Mouse (Mus musculus): ENCODE measurements around the gene Rpap1. TPM values are rescaled to one million over a fixed set of nuclear protein-coding genes. Genes with fewer than 3 reads are reported as not detected.
A peak's percentile ranks its signal among the peaks of the same experiment; 100 is the strongest.

The Rpap1 gene
- 17.5 and 20.0 TPM in 2 replicates for polyA plus RNA-seq (2014; fragmentation: Nextera tagmentation; extraction: Ambion mirVana)

DNA sequence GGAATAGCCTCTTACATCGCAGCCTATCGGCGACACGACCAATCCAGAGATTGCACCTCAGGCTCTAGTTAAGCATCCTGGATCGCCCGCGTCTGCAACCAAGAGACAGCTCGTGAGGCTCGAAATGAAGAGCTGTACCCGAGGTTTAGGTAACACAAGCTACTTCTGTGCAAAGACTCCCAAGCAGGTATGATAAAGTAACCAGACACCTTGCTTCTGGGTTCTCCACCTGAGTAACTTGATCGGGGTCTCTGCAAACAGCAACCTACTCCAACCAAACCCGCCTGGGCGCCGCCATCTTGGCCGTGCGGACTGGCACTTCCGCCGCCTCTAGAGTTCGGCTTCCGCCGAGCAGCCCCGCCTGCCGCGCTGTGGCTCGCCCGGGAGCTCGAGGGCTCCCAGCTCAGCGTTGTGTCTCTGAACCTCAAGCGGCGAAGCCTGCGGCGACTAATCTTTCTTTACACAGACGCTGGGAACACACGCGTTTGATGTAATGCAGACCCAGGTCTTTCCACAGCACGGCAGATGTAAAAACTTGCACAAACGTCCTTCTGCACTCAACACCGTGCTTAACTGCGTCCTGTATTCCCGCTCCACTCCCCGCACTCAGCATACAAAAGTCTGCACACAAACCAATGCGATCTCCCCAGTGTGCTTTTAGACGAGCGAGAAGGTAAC lies at the start of gene Rpap1:
Gene Rpap1 (minus strand): TSS at position 332 of the 678 bp plus-strand sequence.
- no peaks in the 10 kb centered on the region for H3K27me3 ChIP-seq (ENCODE audit: control insufficient read depth, insufficient read depth, low read length)
- H3K4me2 ChIP-seq (ENCODE audit: low read depth, low read length), result peak within 1 kb of the TSS; percentile 59
- peak; percentile 93 for DNase-seq (ENCODE audit: low spot score)
- ATAC-seq (replicated peaks; ENCODE audit: insufficient number of reproducible peaks, low FRiP score, low TSS enrichment, low read depth), result peak; percentile 92
- H3K9ac ChIP-seq (replicated peaks; ENCODE audit: low read length), result peak within 1 kb of the TSS; percentile 62
- no peaks in the 10 kb centered on the region for H3K4me1 ChIP-seq (ENCODE audit: control insufficient read depth, insufficient read depth, low read length)
- H3K9me3 ChIP-seq (replicated peaks; ENCODE audit: control insufficient read depth, low read length), result no peaks in the 10 kb centered on the region
- under 1% methylated on average over 44 of the region's 44 CpGs for WGBS
- peak within 1 kb of the TSS; percentile 51 for H3K4me3 ChIP-seq (ENCODE audit: low read depth, low read length)
- no peaks in the 10 kb centered on the region; the same call in 1 of the 2 replicates for H3K36me3 ChIP-seq (replicated peaks; ENCODE audit: control insufficient read depth, insufficient read depth, low read depth, low read length)
- H3K27ac ChIP-seq (replicated peaks; ENCODE audit: low read depth, low read length), result peak within 1 kb of the TSS; percentile 77; the same call in 1 of the 2 replicates

DNA sequence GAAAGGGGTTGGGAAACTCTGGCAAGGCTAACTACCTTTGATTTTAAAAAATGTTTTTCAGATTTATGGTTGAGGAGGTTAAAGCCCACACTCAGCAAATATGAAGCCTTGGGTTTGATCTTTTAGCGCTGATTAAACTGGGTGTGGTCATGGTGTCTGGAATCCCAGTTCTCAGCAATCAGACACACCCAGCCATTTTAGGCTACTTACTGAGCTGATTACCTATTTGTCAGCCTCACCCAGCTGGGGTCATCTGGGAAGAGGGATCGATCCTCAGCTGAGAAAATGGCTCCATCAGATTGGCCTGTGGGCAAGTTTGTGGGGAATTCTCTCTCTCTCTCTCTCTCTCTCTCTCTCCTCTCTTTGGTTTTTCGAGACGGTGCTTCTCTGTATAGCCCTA lies 46.9 kb upstream of the Rpap1 start:
- DNase-seq (ENCODE audit: low spot score) (no peak), ATAC-seq (replicated peaks; ENCODE audit: insufficient number of reproducible peaks, low FRiP score, low TSS enrichment, low read depth) (no peak)
- Histone ChIP-seq H3K36me3 (replicated peaks; ENCODE audit: control insufficient read depth, insufficient read depth, low read depth, low read length) (no peaks in the 10 kb centered on the region), H3K4me3 (ENCODE audit: low read depth, low read length) (no peak overlapping the region), H3K4me1 (ENCODE audit: control insufficient read depth, insufficient read depth, low read length) (no peaks in the 10 kb centered on the region), H3K27me3 (ENCODE audit: control insufficient read depth, insufficient read depth, low read length) (no peaks in the 10 kb centered on the region), H3K9ac (replicated peaks; ENCODE audit: low read length) (no peak overlapping the region), H3K9me3 (replicated peaks; ENCODE audit: control insufficient read depth, low read length) (no peaks in the 10 kb centered on the region), H3K4me2 (ENCODE audit: low read depth, low read length) (no peak overlapping the region), H3K27ac (replicated peaks; ENCODE audit: low read depth, low read length) (no peak overlapping the region)
- 87% methylated on average over 4 of the region's 4 CpGs for WGBS

DNA sequence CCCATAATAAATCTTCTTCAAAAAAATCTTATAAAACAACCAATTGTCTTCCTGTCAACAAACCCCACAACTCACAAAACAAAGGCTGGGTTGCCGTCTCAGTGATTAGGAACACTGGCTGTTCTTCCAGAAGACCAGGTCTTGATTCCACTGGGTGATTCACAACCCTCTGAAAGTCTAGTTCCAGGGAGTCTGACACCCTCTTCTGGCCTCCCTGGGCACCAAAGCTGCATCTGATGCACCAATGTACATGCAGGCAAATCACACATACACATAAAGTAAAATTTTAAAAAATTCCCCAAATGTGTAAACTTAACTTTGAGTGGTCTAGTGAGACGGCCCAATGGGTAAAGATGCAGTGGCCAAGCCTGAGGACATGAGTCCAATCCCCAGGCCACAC lies 43.2 kb upstream of the Rpap1 start:
- no peak overlapping the region for H3K9ac ChIP-seq (replicated peaks; ENCODE audit: low read length)
- DNase-seq (ENCODE audit: low spot score), result no peak
- ATAC-seq (replicated peaks; ENCODE audit: insufficient number of reproducible peaks, low FRiP score, low TSS enrichment, low read depth), result no peak
- no peak overlapping the region for H3K4me2 ChIP-seq (ENCODE audit: low read depth, low read length)
- H3K36me3 ChIP-seq (replicated peaks; ENCODE audit: control insufficient read depth, insufficient read depth, low read depth, low read length), result no peaks in the 10 kb centered on the region
- H3K9me3 ChIP-seq (replicated peaks; ENCODE audit: control insufficient read depth, low read length), result no peaks in the 10 kb centered on the region
- no peaks in the 10 kb centered on the region for H3K27me3 ChIP-seq (ENCODE audit: control insufficient read depth, insufficient read depth, low read length)
- WGBS, result 86% methylated on average over 2 of the region's 2 CpGs
- no peak overlapping the region for H3K4me3 ChIP-seq (ENCODE audit: low read depth, low read length)
- no peaks in the 10 kb centered on the region for H3K4me1 ChIP-seq (ENCODE audit: control insufficient read depth, insufficient read depth, low read length)
- no peak overlapping the region for H3K27ac ChIP-seq (replicated peaks; ENCODE audit: low read depth, low read length)

DNA sequence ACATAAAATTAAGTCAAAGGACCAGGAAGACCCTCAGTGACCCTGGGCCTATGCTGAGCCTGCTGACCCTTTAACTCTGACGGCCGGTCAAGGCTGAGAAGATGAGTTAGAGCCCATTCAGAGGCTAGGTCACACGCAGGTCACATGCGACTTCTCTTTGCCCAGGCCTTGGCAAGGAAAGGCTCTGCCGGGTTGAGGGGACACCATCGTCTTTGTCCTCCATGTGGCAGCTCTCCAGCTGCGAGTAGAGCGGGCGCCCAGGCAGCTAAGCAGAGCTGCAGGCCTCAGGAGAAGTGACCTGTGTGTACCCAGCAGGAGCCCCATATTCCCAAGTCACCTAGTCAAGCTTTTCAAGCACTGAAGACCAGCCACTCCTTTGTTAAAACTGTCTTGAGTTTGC lies 33.8 kb upstream of the Rpap1 start:
- no peak overlapping the region for H3K4me2 ChIP-seq (ENCODE audit: low read depth, low read length)
- no peak overlapping the region for H3K4me3 ChIP-seq (ENCODE audit: low read depth, low read length)
- no peaks in the 10 kb centered on the region for H3K27me3 ChIP-seq (ENCODE audit: control insufficient read depth, insufficient read depth, low read length)
- no peak overlapping the region for H3K9ac ChIP-seq (replicated peaks; ENCODE audit: low read length)
- no peaks in the 10 kb centered on the region for H3K36me3 ChIP-seq (replicated peaks; ENCODE audit: control insufficient read depth, insufficient read depth, low read depth, low read length)
- WGBS, result 86% methylated on average over 9 of the region's 9 CpGs
- H3K9me3 ChIP-seq (replicated peaks; ENCODE audit: control insufficient read depth, low read length), result no peaks in the 10 kb centered on the region
- no peak overlapping the region for H3K27ac ChIP-seq (replicated peaks; ENCODE audit: low read depth, low read length)
- ATAC-seq (replicated peaks; ENCODE audit: insufficient number of reproducible peaks, low FRiP score, low TSS enrichment, low read depth) (no peak), DNase-seq (ENCODE audit: low spot score) (no peak)
- H3K4me1 ChIP-seq (ENCODE audit: control insufficient read depth, insufficient read depth, low read length), result no peaks in the 10 kb centered on the region

DNA sequence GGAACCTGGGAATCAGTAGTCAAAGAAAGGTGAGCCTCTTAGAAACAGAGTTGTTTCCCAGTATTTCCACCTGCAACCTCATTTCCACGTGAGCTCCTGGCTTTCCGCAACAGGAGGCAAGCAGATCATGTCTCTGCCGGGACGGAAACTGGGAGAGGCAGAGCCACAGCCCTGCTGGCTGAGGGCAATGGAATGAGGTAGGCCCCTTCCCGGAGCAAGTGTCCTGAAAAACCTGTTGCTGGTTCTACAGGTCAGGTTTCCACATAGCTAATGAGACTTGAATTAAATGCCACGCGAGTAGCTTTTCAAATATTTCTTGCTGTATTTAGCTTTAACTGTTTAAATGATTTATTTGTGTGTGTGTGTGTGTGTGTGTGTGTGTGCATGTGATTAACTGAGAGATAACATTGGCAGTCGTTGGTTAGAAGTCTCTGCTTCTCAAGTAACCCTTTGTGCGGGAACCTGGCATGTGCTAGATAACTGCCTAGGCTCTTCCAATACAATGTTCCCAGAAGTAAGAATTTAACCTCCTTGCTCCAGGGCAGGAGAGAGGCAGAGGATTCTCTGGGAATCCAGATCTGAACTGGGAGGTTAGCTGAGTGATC lies 31.4 kb upstream of the Rpap1 start:
- no peak overlapping the region for H3K9ac ChIP-seq (replicated peaks; ENCODE audit: low read length)
- H3K4me2 ChIP-seq (ENCODE audit: low read depth, low read length), result no peak overlapping the region
- 55% methylated on average over 9 of the region's 9 CpGs for WGBS
- H3K36me3 ChIP-seq (replicated peaks; ENCODE audit: control insufficient read depth, insufficient read depth, low read depth, low read length), result no peaks in the 10 kb centered on the region
- H3K4me3 ChIP-seq (ENCODE audit: low read depth, low read length), result no peak overlapping the region
- ATAC-seq (replicated peaks; ENCODE audit: insufficient number of reproducible peaks, low FRiP score, low TSS enrichment, low read depth) (no peak), DNase-seq (ENCODE audit: low spot score) (no peak)
- no peaks in the 10 kb centered on the region for H3K9me3 ChIP-seq (replicated peaks; ENCODE audit: control insufficient read depth, low read length)
- H3K4me1 ChIP-seq (ENCODE audit: control insufficient read depth, insufficient read depth, low read length), result no peaks in the 10 kb centered on the region
- no peak overlapping the region for H3K27ac ChIP-seq (replicated peaks; ENCODE audit: low read depth, low read length)
- no peaks in the 10 kb centered on the region for H3K27me3 ChIP-seq (ENCODE audit: control insufficient read depth, insufficient read depth, low read length)

DNA sequence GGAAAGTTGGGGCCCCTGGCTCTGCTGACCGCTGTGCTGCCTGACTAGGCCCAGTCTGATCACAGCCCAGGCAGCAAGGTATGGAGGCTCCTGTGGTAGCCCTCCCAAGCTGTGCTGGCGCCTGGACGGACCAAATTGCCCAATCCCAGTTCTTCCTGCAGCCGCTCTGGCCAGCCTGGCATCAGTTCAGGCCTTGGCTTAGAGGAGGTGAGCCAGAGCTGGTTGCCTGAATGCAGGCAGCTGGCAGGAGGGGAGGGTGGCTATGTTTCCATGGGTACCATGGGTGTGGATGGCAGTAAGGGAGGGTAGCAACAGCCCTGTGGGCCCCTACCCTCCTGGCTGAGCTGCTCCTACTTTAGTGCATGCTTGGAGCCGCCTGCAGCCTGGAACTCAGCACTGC lies 29.7 kb upstream of the Rpap1 start:
- no peak overlapping the region for H3K27ac ChIP-seq (replicated peaks; ENCODE audit: low read depth, low read length)
- H3K27me3 ChIP-seq (ENCODE audit: control insufficient read depth, insufficient read depth, low read length), result no peaks in the 10 kb centered on the region
- H3K36me3 ChIP-seq (replicated peaks; ENCODE audit: control insufficient read depth, insufficient read depth, low read depth, low read length), result no peaks in the 10 kb centered on the region
- H3K4me3 ChIP-seq (ENCODE audit: low read depth, low read length), result no peak overlapping the region
- no peak overlapping the region for H3K4me2 ChIP-seq (ENCODE audit: low read depth, low read length)
- ATAC-seq (replicated peaks; ENCODE audit: insufficient number of reproducible peaks, low FRiP score, low TSS enrichment, low read depth) (no peak), DNase-seq (ENCODE audit: low spot score) (no peak)
- no peak overlapping the region for H3K9ac ChIP-seq (replicated peaks; ENCODE audit: low read length)
- H3K9me3 ChIP-seq (replicated peaks; ENCODE audit: control insufficient read depth, low read length), result no peaks in the 10 kb centered on the region
- H3K4me1 ChIP-seq (ENCODE audit: control insufficient read depth, insufficient read depth, low read length), result no peaks in the 10 kb centered on the region
- 81% methylated on average over 5 of the region's 5 CpGs for WGBS

DNA sequence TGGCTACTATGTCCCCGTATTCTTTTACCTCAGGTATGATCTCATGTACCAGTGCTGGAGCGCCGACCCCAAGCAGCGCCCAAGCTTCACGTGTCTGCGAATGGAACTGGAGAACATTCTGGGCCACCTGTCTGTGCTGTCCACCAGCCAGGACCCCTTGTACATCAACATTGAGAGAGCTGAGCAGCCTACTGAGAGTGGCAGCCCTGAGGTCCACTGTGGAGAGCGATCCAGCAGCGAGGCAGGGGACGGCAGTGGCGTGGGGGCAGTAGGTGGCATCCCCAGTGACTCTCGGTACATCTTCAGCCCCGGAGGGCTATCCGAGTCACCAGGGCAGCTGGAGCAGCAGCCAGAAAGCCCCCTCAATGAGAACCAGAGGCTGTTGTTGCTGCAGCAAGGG lies 29.3 kb upstream of the Rpap1 start:
- no peaks in the 10 kb centered on the region for H3K36me3 ChIP-seq (replicated peaks; ENCODE audit: control insufficient read depth, insufficient read depth, low read depth, low read length)
- DNase-seq (ENCODE audit: low spot score), result no peak
- no peak overlapping the region for H3K4me2 ChIP-seq (ENCODE audit: low read depth, low read length)
- no peak overlapping the region for H3K9ac ChIP-seq (replicated peaks; ENCODE audit: low read length)
- no peak overlapping the region for H3K27ac ChIP-seq (replicated peaks; ENCODE audit: low read depth, low read length)
- H3K4me3 ChIP-seq (ENCODE audit: low read depth, low read length), result no peak overlapping the region
- H3K27me3 ChIP-seq (ENCODE audit: control insufficient read depth, insufficient read depth, low read length), result no peaks in the 10 kb centered on the region
- no peak for ATAC-seq (replicated peaks; ENCODE audit: insufficient number of reproducible peaks, low FRiP score, low TSS enrichment, low read depth)
- H3K9me3 ChIP-seq (replicated peaks; ENCODE audit: control insufficient read depth, low read length), result no peaks in the 10 kb centered on the region
- H3K4me1 ChIP-seq (ENCODE audit: control insufficient read depth, insufficient read depth, low read length), result no peaks in the 10 kb centered on the region
- 93% methylated on average over 13 of the region's 13 CpGs for WGBS

DNA sequence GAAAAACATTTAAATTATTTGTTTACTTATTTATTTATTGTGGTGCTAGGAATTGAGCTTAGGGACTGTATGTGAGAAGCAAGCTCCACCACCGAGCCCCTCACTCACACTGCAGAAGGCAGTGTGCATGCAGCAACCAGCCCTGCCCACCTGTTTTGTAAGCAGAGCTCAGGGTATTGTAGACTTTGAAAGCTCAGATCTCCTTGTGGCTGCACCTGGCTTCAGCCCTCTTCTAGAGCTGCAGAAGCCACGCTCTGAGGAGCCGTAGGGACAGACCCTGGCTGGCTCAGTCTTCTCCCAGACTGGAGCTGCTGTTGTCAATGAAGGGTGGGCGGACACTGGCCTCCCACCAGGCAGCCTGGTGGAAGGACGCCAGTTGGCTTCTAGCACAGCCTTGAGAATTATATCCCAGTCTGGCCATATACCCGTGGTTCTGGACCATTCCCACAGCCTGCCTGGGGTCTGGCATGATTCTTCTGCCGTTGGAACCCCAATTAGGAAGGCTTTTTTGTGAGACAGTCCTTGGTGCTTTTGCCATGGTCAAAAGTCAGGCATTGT lies 27.1 kb upstream of the Rpap1 start:
- no peak overlapping the region for H3K9ac ChIP-seq (replicated peaks; ENCODE audit: low read length)
- DNase-seq (ENCODE audit: low spot score) (no peak), ATAC-seq (replicated peaks; ENCODE audit: insufficient number of reproducible peaks, low FRiP score, low TSS enrichment, low read depth) (no peak)
- 71% methylated on average over 7 of the region's 7 CpGs for WGBS
- H3K4me3 ChIP-seq (ENCODE audit: low read depth, low read length), result no peak overlapping the region
- H3K27ac ChIP-seq (replicated peaks; ENCODE audit: low read depth, low read length), result no peak overlapping the region
- no peaks in the 10 kb centered on the region for H3K4me1 ChIP-seq (ENCODE audit: control insufficient read depth, insufficient read depth, low read length)
- H3K9me3 ChIP-seq (replicated peaks; ENCODE audit: control insufficient read depth, low read length), result no peaks in the 10 kb centered on the region
- H3K4me2 ChIP-seq (ENCODE audit: low read depth, low read length), result no peak overlapping the region
- no peaks in the 10 kb centered on the region for H3K36me3 ChIP-seq (replicated peaks; ENCODE audit: control insufficient read depth, insufficient read depth, low read depth, low read length)
- no peaks in the 10 kb centered on the region for H3K27me3 ChIP-seq (ENCODE audit: control insufficient read depth, insufficient read depth, low read length)
